Mouse (Mus musculus) liver, embryonic 14.5 days (tissue): ENCODE results near the gene Man2a1. TPM values are rescaled to one million over a fixed set of nuclear protein-coding genes. Genes with fewer than 3 reads are reported as not detected.

Experiments
- ATAC-seq: fragments of 200-750 bp; cut with Nextera tagmentation; 2 replicates; pipeline ENCODE4 v1.8.0; 2017; ENCODE audit warnings: moderate number of reproducible peaks, mild to moderate bottlenecking, moderate library complexity; ENCODE audit not compliant: insufficient read depth
- DNase-seq, 3 experiments: peaks; one replicate each; pipeline ENCODE4 v3.0.0-alpha.2; 2012 to 2013; ENCODE audit warnings: low read depth in 3 of 3, low spot score in 3 of 3
- H3K27ac ChIP-seq: fragments of 300-500 bp; sonication (generic); 2 replicates; pipeline ENCODE4 v1.5.1; 2014; ENCODE audit warnings: moderate library complexity, mild to moderate bottlenecking, control low read depth, inconsistent platforms
- H3K27me3 ChIP-seq: fragments of 300-500 bp; sonication (generic); 2 replicates; pipeline ENCODE4 v1.6.1; 2014; ENCODE audit warnings: mild to moderate bottlenecking, low read length, moderate library complexity; ENCODE audit not compliant: control insufficient read depth, insufficient read depth
- H3K36me3 ChIP-seq: fragments of 300-500 bp; sonication (generic); replicated peaks from 2 replicates; pipeline ENCODE4 v1.6.1; 2014; ENCODE audit warnings: low read depth; ENCODE audit not compliant: control insufficient read depth, insufficient read depth
- H3K4me1 ChIP-seq, 2 experiments: fragments of 200-500 bp in 1 of 2; fragments of 300-500 bp in 1 of 2; sonication (generic) in 1 of 2; replicated peaks; 2 replicates each; pipeline ENCODE4 v1.6.1; 2012 to 2014; ENCODE audit warnings: antibody characterized with exemption in 1 of 2, inconsistent platforms in 1 of 2, low read length in 1 of 2; ENCODE audit not compliant: control insufficient read depth in 2 of 2, insufficient read depth in 2 of 2
- H3K4me2 ChIP-seq: fragments of 300-500 bp; sonication (generic); 2 replicates; pipeline ENCODE4 v1.6.1; 2014; ENCODE audit warnings: low read depth, mild to moderate bottlenecking, control low read depth, moderate library complexity
- H3K4me3 ChIP-seq, 2 experiments: fragments of 200-500 bp in 1 of 2; fragments of 300-500 bp in 1 of 2; sonication (generic) in 1 of 2; 2 replicates each; pipeline ENCODE4 v1.5.1; 2012 to 2014; ENCODE audit warnings: low read depth in 2 of 2, low read length in 2 of 2, mild to moderate bottlenecking in 2 of 2, control low read depth in 1 of 2, inconsistent platforms in 1 of 2, moderate library complexity in 1 of 2; ENCODE audit not compliant: insufficient read depth in 1 of 2
- H3K9ac ChIP-seq: fragments of 300-500 bp; sonication (generic); replicated peaks from 2 replicates; pipeline ENCODE4 v1.6.1; 2014; ENCODE audit warnings: mild to moderate bottlenecking, control low read depth, moderate library complexity
- H3K9me3 ChIP-seq: fragments of 300-500 bp; sonication (generic); 2 replicates; pipeline ENCODE4 v1.6.1; 2016; ENCODE audit warnings: low read length, mixed read lengths; ENCODE audit not compliant: control insufficient read depth
- CTCF ChIP-seq: IDR thresholded peaks from 2 replicates; pipeline ENCODE4 v1.5.1; 2016; ENCODE audit warnings: antibody characterized with exemption, low read depth, control low read depth
- EP300 ChIP-seq: IDR thresholded peaks from 2 replicates; pipeline ENCODE4 v1.6.1; 2016; ENCODE audit warnings: antibody characterized with exemption, low read depth
- WGBS: fragments of 180-500 bp; shearing (Covaris S2); extraction: QIAGEN DNeasy Blood & Tissue Kit; methylation state at CpG from one replicate; pipeline ENCODE4 v1.1.7; 2014; ENCODE audit not compliant: insufficient replicate concordance; 5-methylcytosine and 5-hydroxymethylcytosine counted together
- polyA plus RNA-seq, 2 experiments: library from polyadenylated mRNA; depleted of rRNA in 1 of 2; stranded (reverse) in 1 of 2; unstranded in 1 of 2; fragments of >200 nt; fragmentation: Nextera tagmentation in 1 of 2; extraction: Ambion mirVana in 1 of 2; gene quantifications; 2 replicates each; pipeline versions ENCODE4 v1.2.1 to v1.2.3; 2012 to 2014

The Man2a1 gene
- polyA plus RNA-seq, 2 experiments = 3.2 to 9.1 TPM

DNA sequence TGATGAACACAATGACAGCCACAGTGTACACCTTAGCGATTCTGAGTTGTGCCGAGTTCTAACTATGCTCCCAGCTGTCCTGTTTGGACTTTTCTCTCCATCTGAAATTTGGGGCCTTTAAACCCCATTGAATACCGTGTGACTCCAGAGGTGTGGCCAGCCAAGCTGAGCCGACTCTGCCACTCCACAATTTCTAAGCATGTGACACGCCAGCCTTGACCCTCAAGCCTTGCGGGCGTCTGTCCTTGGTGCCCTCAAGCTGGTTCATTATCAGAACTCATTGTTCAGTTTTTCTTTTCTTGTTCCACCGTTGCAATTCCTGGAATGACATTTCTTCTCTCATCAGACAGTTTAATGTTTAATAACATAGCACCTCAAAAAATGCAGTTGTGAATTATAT lies 98.0 kb downstream of the Man2a1 start:
- H3K9me3 ChIP-seq = no peaks in the 10 kb centered on the region
- 85% methylated on average over 8 of the region's 8 CpGs for WGBS
- H3K4me1 ChIP-seq = no peaks in the 10 kb centered on the region
- no peak overlapping the region for H3K27ac ChIP-seq
- TF ChIP-seq EP300 (no peak), CTCF (no peak)
- H3K27me3 ChIP-seq = no peaks in the 10 kb centered on the region
- ATAC-seq (no peak), DNase-seq (no peak)
- H3K9ac ChIP-seq = no peak overlapping the region
- no peak overlapping the region for H3K4me3 ChIP-seq
- no peak overlapping the region for H3K4me2 ChIP-seq
- no peaks in the 10 kb centered on the region for H3K36me3 ChIP-seq

DNA sequence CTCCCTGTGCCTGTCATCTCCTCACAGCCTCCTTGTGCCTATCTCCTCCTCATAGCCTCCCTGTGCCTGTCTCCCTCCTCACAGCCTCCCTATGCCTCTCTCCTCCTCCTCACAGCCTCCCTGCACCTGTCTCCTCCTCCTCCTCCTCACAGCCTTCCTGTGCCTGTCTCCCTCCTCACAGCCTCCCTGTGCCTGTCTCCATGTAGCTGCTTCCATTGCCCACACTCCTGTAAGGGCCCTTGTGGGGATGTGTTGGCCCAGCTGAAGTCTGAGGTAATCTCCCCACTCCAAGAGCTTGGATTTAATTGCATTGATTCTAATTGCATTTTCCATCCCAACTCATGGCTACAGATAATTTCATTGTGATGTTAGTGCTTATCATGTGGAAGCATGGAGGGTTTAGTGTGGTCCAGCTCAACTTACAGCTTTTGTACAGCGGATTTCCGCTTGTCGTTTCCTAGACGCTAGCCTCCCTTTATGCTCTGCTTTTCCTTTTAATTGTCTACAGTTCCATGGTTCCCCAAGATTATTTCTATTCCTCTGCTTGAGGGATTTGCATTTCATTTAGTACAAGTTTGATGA lies 103.2 kb downstream of the Man2a1 start:
- Histone ChIP-seq H3K9me3 (no peaks in the 10 kb centered on the region), H3K4me1 (no peaks in the 10 kb centered on the region), H3K36me3 (no peaks in the 10 kb centered on the region), H3K4me3 (no peak overlapping the region), H3K9ac (no peak overlapping the region), H3K4me2 (no peak overlapping the region), H3K27me3 (no peaks in the 10 kb centered on the region), H3K27ac (no peak overlapping the region)
- no peak for ATAC-seq
- TF ChIP-seq CTCF = no peak
- TF ChIP-seq EP300 = no peak
- WGBS = 90% methylated on average over 4 of the region's 4 CpGs
- DNase-seq = no peak

DNA sequence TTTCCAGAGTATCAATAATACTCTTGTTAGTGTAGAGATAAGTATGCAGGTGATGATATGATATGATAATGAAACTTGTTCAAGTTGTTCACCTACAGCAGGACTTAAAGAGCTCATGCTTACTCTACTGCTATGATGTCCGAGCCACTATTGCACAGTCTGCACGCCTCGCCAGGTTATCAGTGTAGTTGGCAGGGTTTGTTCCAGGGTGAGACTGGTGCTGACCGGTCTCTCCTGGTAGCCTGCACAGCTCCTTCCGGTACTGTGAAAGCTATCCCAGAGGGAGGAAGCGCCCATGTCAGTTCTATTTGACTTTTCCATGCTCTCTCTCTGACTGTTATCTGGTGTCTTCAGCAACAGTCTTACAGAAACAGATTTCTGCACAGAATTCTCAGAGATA lies 107.0 kb downstream of the Man2a1 start:
- TF ChIP-seq CTCF (no peak), EP300 (no peak)
- no peak overlapping the region for H3K9ac ChIP-seq
- no peaks in the 10 kb centered on the region for H3K27me3 ChIP-seq
- no peaks in the 10 kb centered on the region for H3K4me1 ChIP-seq
- whole genome bisulfite sequencing = 79% methylated on average over 6 of the region's 6 CpGs
- no peak overlapping the region for H3K4me2 ChIP-seq
- ATAC-seq (no peak), DNase-seq (no peak)
- no peaks in the 10 kb centered on the region for H3K36me3 ChIP-seq
- no peaks in the 10 kb centered on the region for H3K9me3 ChIP-seq
- H3K27ac ChIP-seq = no peak overlapping the region
- no peak overlapping the region for H3K4me3 ChIP-seq

DNA sequence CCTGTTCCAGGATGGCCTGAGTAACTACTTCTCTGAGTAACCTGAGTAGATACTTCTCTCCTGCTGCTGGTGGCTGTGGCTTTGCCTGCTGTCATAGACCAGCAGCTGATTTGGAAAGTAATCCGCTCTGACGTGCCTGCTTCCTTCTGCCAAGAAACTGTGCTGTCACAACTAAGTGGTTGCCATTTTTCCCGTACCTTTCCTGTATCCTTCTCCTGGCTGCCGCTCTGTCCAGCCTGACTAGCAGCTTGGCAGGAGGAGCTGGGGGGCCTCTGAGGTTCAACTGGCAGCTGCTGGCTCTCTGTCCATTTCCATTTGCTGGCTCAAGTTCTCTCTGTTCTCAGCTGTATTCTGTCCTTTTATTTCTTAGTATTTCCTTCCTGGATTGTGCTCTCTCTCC lies 115.8 kb downstream of the Man2a1 start:
- Histone ChIP-seq H3K27me3 (no peaks in the 10 kb centered on the region), H3K27ac (no peak overlapping the region), H3K9me3 (no peaks in the 10 kb centered on the region), H3K9ac (no peak overlapping the region), H3K4me3 (no peak overlapping the region), H3K4me1 (0 out of 4 replicates have a peak, but pooled peaks cover 0 to 3% of the 10 kb centered on the region in 2 experiments), H3K36me3 (no peaks in the 10 kb centered on the region; the same call in 1 of the 2 replicates), H3K4me2 (no peak overlapping the region)
- WGBS = 75% methylated on average over 4 of the region's 4 CpGs
- DNase-seq (no peak), ATAC-seq (no peak)
- TF ChIP-seq EP300 = no peak
- TF ChIP-seq CTCF = no peak

DNA sequence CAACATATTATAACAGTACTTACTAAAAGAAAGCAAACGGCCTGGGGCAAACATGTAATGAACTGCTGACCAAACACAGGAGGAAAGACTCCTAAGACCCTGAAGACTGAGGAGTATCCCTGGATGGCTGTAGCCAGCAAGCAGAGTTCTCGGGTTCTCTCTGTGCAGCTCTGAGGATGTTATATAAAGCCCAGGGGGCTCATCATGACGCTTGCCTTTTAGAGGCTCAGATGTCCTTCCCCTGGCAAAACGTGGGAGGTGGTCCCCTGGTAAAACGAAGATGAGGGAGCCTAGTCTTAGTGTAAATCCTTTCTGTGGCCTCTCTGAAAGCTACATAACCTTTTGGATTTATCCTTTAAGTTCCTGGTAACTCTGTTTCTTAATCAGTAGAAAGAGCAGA lies 119.2 kb downstream of the Man2a1 start:
- no peaks in the 10 kb centered on the region for H3K9me3 ChIP-seq
- 64% methylated on average over 5 of the region's 5 CpGs for WGBS
- TF ChIP-seq EP300 (no peak), CTCF (no peak)
- H3K27me3 ChIP-seq = no peaks in the 10 kb centered on the region
- H3K27ac ChIP-seq = no peak overlapping the region
- DNase-seq (no peak), ATAC-seq (no peak)
- H3K36me3 ChIP-seq = no peaks in the 10 kb centered on the region; the same call in 1 of the 2 replicates
- H3K4me3 ChIP-seq = no peak overlapping the region
- H3K4me1 ChIP-seq = 0 out of 4 replicates have a peak, but pooled peaks cover 0 to 3% of the 10 kb centered on the region in 2 experiments
- H3K9ac ChIP-seq = no peak overlapping the region
- no peak overlapping the region for H3K4me2 ChIP-seq
